Mouse (Mus musculus) right cerebral cortex, adult 18-20 months (tissue): ENCODE data around the gene Cdk2ap2.
A peak's percentile ranks its signal among the peaks of the same experiment; 100 is the strongest.
"Not testable (repeated sequence)": the region's sequence is repeated elsewhere in the genome, so short reads cannot be mapped to it uniquely, and the experiment has no call there.

Experiments used
- DNase-seq: peaks from one replicate; pipeline ENCODE4 v3.0.0; 2022; ENCODE audit warnings: mixed read lengths

The Cdk2ap2 gene

GRCm38 (mm10) chr19:4096642-4097440 lies at the start of gene Cdk2ap2:
Gene Cdk2ap2 (plus strand): TSS chr19:4097182.
- peak; percentile 100 for DNase-seq

GRCm38 (mm10) chr19:4047859-4048258 lies 49.1 kb upstream of the Cdk2ap2 start:
- peak; percentile 63 for DNase-seq

GRCm38 (mm10) chr19:4049069-4049468 lies 47.9 kb upstream of the Cdk2ap2 start:
- DNase-seq, result not testable (repeated sequence)

- no peak for DNase-seq
Observed at GRCm38 (mm10) chr19:4051016-4051415, 46.0 kb upstream of the Cdk2ap2 start.

- DNase-seq, result no peak
Observed at GRCm38 (mm10) chr19:4051741-4052515, 45.1 kb upstream of the Cdk2ap2 start.

- DNase-seq, result no peak
Observed at GRCm38 (mm10) chr19:4052516-4053030, 44.4 kb upstream of the Cdk2ap2 start.

- DNase-seq, result no peak
Observed at GRCm38 (mm10) chr19:4054613-4055012, 42.4 kb upstream of the Cdk2ap2 start.

- no peak for DNase-seq
Observed at GRCm38 (mm10) chr19:4055216-4055946, 41.6 kb upstream of the Cdk2ap2 start.

GRCm38 (mm10) chr19:4055947-4056693 lies 40.9 kb upstream of the Cdk2ap2 start:
- DNase-seq, result no peak

- DNase-seq, result no peak
Observed at GRCm38 (mm10) chr19:4056727-4057126, 40.3 kb upstream of the Cdk2ap2 start.

GRCm38 (mm10) chr19:4057389-4057788 lies 39.6 kb upstream of the Cdk2ap2 start:
- no peak for DNase-seq

GRCm38 (mm10) chr19:4057962-4058361 lies 39.0 kb upstream of the Cdk2ap2 start:
- no peak for DNase-seq

GRCm38 (mm10) chr19:4058581-4058980 lies 38.4 kb upstream of the Cdk2ap2 start:
- no peak for DNase-seq

GRCm38 (mm10) chr19:4059069-4059740 lies 37.8 kb upstream of the Cdk2ap2 start, which contains the start of gene Gstp3:
Gene Gstp3 (minus strand): TSS chr19:4059569.
- DNase-seq, result no peak

GRCm38 (mm10) chr19:4060044-4060898 lies 36.7 kb upstream of the Cdk2ap2 start:
- not testable (repeated sequence) for DNase-seq

GRCm38 (mm10) chr19:4060899-4061465 lies 36.0 kb upstream of the Cdk2ap2 start:
- no peak for DNase-seq

- DNase-seq, result not testable (repeated sequence)
Observed at GRCm38 (mm10) chr19:4063357-4063756, 33.6 kb upstream of the Cdk2ap2 start.

- DNase-seq, result not testable (repeated sequence)
Observed at GRCm38 (mm10) chr19:4064501-4064900, 32.5 kb upstream of the Cdk2ap2 start.

- no peak for DNase-seq
Observed at GRCm38 (mm10) chr19:4066280-4066679, 30.7 kb upstream of the Cdk2ap2 start.

- no peak for DNase-seq
Observed at GRCm38 (mm10) chr19:4066877-4067276, 30.1 kb upstream of the Cdk2ap2 start.
